Comparison of ENCODE assay signal across 1 mouse cellular context in the genomic region with DNA sequence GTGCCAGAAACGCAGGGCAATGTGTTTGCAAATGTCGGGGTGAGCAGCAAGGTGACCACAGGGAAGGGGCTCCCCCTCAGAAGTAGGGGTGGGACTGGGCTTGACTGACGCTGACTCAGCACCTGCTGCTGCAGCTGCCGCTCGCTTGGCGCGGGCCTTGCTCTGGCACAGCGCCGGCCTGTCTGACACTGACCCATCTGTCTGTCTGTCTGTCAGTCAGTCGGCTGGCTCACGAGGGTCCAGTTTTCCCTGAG.
TF ChIP-seq lines count a peak whose summit lies in the region.

No protein-coding gene starts in this region.

TF ChIP-seq in CH12.LX, 34 proteins besides CTCF, POLR2A, EP300 and RAD21:
- TF ChIP-seq IRF4 (IDR thresholded peaks at IDR 0.05; ENCODE audit: low read depth, low read length) (no peak), MAX (IDR thresholded peaks at IDR 0.05; ENCODE audit: low read length) (peak; percentile 42; the same call in 1 of the 2 replicates), MAFK (IDR thresholded peaks at IDR 0.05; ENCODE audit: insufficient replicate concordance, low read length) (peak; percentile 93), JUN (IDR thresholded peaks at IDR 0.05; ENCODE audit: insufficient read depth, low read depth, low read length) (no peak), NELFE (IDR thresholded peaks at IDR 0.05; ENCODE audit: low read depth, low read length) (no peak), CHD1 (IDR thresholded peaks at IDR 0.05; ENCODE audit: low read depth, low read length) (no peak), GABPA (IDR thresholded peaks at IDR 0.05; ENCODE audit: insufficient replicate concordance, low read depth, low read length) (no peak), POLR2AphosphoS2 (IDR thresholded peaks at IDR 0.05; ENCODE audit: low read depth, low read length) (no peak), TCF12 (IDR thresholded peaks at IDR 0.05; ENCODE audit: low read depth, low read length) (peak; percentile 51; the same call in 1 of the 2 replicates), MXI1 (IDR thresholded peaks at IDR 0.05; ENCODE audit: low read depth, low read length) (no peak), KAT2A (IDR thresholded peaks at IDR 0.05; ENCODE audit: insufficient replicate concordance, low read length) (no peak), BHLHE40 (IDR thresholded peaks at IDR 0.05; ENCODE audit: low read depth, low read length) (peak; percentile 44; the same call in 1 of the 2 replicates), ZMIZ1 (IDR thresholded peaks at IDR 0.05; ENCODE audit: low read depth, low read length) (no peak), UBTF (IDR thresholded peaks at IDR 0.05; ENCODE audit: low read depth, low read length) (no peak), ETS1 (conservative IDR thresholded peaks at IDR 0.05; ENCODE audit: low read depth, low read length) (peak; percentile 40), ZNF384 (IDR thresholded peaks at IDR 0.05; ENCODE audit: low read depth, low read length) (no peak), USF2 (conservative IDR thresholded peaks at IDR 0.05; ENCODE audit: low read depth, low read length) (no peak)
